Mouse (Mus musculus) limb, embryonic 11.5 days (tissue): ENCODE data around the gene Il1a. TPM values are rescaled to one million over a fixed set of nuclear protein-coding genes. Genes with fewer than 3 reads are reported as not detected.

Source experiments
- ATAC-seq: fragments of 200-750 bp; cut with Nextera tagmentation; 2 replicates; pipeline ENCODE4 v1.8.0; 2017; ENCODE audit warnings: low read depth; ENCODE audit not compliant: insufficient number of reproducible peaks, low FRiP score, low TSS enrichment
- DNase-seq: peaks from one replicate; pipeline ENCODE4 v3.0.0-alpha.2; 2015; ENCODE audit warnings: low spot score
- H3K27ac ChIP-seq: fragments of 300-500 bp; sonication (generic); replicated peaks from 2 replicates; pipeline ENCODE4 v1.5.1; 2014; ENCODE audit warnings: low read depth, mild to moderate bottlenecking, low read length
- H3K27me3 ChIP-seq: fragments of 300-500 bp; sonication (generic); 2 replicates; pipeline ENCODE4 v1.6.1; 2014; ENCODE audit warnings: mild to moderate bottlenecking, low read length, mixed read lengths; ENCODE audit not compliant: control insufficient read depth, insufficient read depth
- H3K36me3 ChIP-seq: fragments of 300-500 bp; sonication (generic); 2 replicates; pipeline ENCODE4 v1.6.1; 2014; ENCODE audit warnings: mild to moderate bottlenecking, low read length, moderate library complexity, mixed read lengths; ENCODE audit not compliant: control insufficient read depth, insufficient read depth
- H3K4me1 ChIP-seq: fragments of 300-500 bp; sonication (generic); 2 replicates; pipeline ENCODE4 v1.6.1; 2014; ENCODE audit warnings: low read length, mixed read lengths; ENCODE audit not compliant: control insufficient read depth, insufficient read depth
- H3K4me2 ChIP-seq: fragments of 300-500 bp; sonication (generic); 2 replicates; pipeline ENCODE4 v1.6.1; 2014; ENCODE audit warnings: low read depth, mild to moderate bottlenecking, moderate library complexity; ENCODE audit not compliant: severe bottlenecking
- H3K4me3 ChIP-seq: fragments of 300-500 bp; sonication (generic); 2 replicates; pipeline ENCODE4 v1.5.1; 2014; ENCODE audit warnings: low read depth, low read length
- H3K9ac ChIP-seq: fragments of 300-500 bp; sonication (generic); 2 replicates; pipeline ENCODE4 v1.6.1; 2014; ENCODE audit warnings: mild to moderate bottlenecking, low read length
- H3K9me3 ChIP-seq: fragments of 300-500 bp; sonication (generic); 2 replicates; pipeline ENCODE4 v1.6.1; 2016; ENCODE audit warnings: low read length; ENCODE audit not compliant: control insufficient read depth
- WGBS: fragments of 180-500 bp; shearing (Covaris S2); extraction: QIAGEN DNeasy Blood & Tissue Kit; methylation state at CpG from one replicate; pipeline ENCODE4 v1.1.7; 2014; 5-methylcytosine and 5-hydroxymethylcytosine counted together
- polyA plus RNA-seq: library from polyadenylated mRNA; unstranded; fragments of >200 nt; fragmentation: Nextera tagmentation; extraction: Ambion mirVana; gene quantifications from 2 replicates; pipeline ENCODE4 v1.2.1, GENCODE M21; 2014

The Il1a gene
- polyA plus RNA-seq, 1 experiment from 2014 or later, result not detected

GRCm38 (mm10) chr2:129260646-129261045, 49.1 kb downstream of the Il1a start:
- Histone ChIP-seq H3K27me3 (no peaks in the 10 kb centered on the region), H3K36me3 (no peaks in the 10 kb centered on the region), H3K27ac (no peak overlapping the region), H3K4me2 (no peak overlapping the region), H3K9ac (no peak overlapping the region), H3K4me1 (no peaks in the 10 kb centered on the region), H3K9me3 (no peaks in the 10 kb centered on the region), H3K4me3 (no peak overlapping the region)
- no peak for DNase-seq
- ATAC-seq, result no peak
- WGBS, result 64% methylated on average over 3 of the region's 3 CpGs

- H3K27me3 ChIP-seq, result no peaks in the 10 kb centered on the region
- no peak overlapping the region for H3K9ac ChIP-seq
- DNase-seq (peak; percentile 71), ATAC-seq (no peak)
- no peak overlapping the region for H3K4me2 ChIP-seq
- no peaks in the 10 kb centered on the region for H3K9me3 ChIP-seq
- H3K4me1 ChIP-seq, result no peaks in the 10 kb centered on the region
- H3K27ac ChIP-seq, result no peak overlapping the region
- no peak overlapping the region for H3K4me3 ChIP-seq
- 43% methylated on average over 7 of the region's 7 CpGs for WGBS
- no peaks in the 10 kb centered on the region for H3K36me3 ChIP-seq
Measured at GRCm38 (mm10) chr2:129258475-129259211, 51.1 kb downstream of the Il1a start.

DNA sequence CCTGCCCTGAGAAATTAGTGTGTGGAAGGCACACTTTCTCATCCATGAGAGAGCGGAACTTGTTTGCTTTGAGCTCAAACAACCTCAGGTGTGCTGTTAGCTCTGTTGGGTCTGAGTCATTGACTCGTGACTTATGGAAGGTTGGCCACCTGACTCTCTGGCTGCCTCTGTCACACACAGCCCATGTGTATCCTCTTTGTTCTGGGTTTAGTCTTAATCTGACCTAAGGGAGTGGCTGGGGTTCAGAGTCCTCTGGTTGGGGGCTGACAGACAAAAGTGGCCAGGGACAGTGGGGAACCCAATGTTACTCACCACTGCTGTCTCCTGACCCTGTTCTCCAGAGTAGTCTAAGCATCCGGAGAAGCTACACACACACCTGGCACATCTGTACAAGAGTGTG, 51.7 kb downstream of the Il1a start:
- Histone ChIP-seq H3K27me3 (no peaks in the 10 kb centered on the region), H3K4me2 (no peak overlapping the region), H3K9me3 (no peaks in the 10 kb centered on the region), H3K9ac (no peak overlapping the region), H3K36me3 (no peaks in the 10 kb centered on the region), H3K4me3 (no peak overlapping the region), H3K4me1 (no peaks in the 10 kb centered on the region), H3K27ac (no peak overlapping the region)
- no peak for DNase-seq
- no peak for ATAC-seq
- 92% methylated on average over 3 of the region's 3 CpGs for WGBS

DNA sequence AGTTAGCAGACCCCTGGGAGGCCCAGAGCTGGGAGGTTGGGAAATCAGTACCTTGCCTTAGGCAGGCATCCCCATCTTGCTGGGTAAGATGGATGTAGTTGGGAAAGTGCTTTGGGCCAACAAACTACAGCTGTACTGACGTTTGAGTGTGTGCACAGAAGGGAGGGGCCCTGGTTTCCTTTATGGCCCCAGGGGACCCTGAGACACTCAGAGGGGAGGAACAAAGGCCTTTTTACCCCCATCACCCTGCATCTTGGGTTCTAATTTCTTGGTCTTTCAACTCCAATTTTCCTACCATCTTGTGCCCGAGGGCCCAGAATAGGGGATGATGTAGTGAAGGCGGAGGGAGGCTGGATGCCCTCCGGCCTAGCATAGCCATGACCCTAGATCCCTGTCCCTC, 53.8 kb downstream of the Il1a start:
- no peak overlapping the region for H3K27ac ChIP-seq
- H3K4me3 ChIP-seq, result no peak overlapping the region
- DNase-seq, result no peak
- 65% methylated on average over 4 of the region's 4 CpGs for WGBS
- ATAC-seq, result no peak
- no peaks in the 10 kb centered on the region for H3K27me3 ChIP-seq
- H3K4me1 ChIP-seq, result no peaks in the 10 kb centered on the region
- H3K9me3 ChIP-seq, result no peaks in the 10 kb centered on the region
- H3K36me3 ChIP-seq, result no peaks in the 10 kb centered on the region
- H3K9ac ChIP-seq, result no peak overlapping the region
- no peak overlapping the region for H3K4me2 ChIP-seq

DNA sequence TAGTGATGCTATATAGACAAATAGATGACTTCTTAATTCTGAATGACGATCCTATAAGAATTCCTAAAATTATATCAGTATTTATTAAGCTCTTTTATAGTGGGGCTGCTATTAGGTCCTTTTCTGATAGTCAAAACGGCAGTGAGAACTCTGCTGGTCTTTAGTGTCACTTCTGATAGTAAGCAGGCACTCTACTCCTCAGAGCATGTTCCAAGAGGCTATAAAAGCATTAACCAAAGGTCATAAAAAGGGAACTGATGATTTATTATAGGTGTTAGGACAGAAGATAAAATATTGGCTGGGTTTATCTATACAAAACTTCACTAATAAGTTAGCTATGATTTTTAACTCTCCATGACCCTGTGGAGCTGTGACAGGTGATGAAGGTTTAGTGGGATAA, 55.7 kb downstream of the Il1a start:
- no peak for DNase-seq
- WGBS, result 42% methylated on average over 2 of the region's 2 CpGs
- Histone ChIP-seq H3K36me3 (no peaks in the 10 kb centered on the region), H3K9ac (no peak overlapping the region), H3K27ac (no peak overlapping the region), H3K27me3 (no peaks in the 10 kb centered on the region), H3K4me1 (no peaks in the 10 kb centered on the region), H3K4me3 (no peak overlapping the region), H3K4me2 (no peak overlapping the region), H3K9me3 (no peaks in the 10 kb centered on the region)
- no peak for ATAC-seq

GRCm38 (mm10) chr2:129253631-129253970, 56.2 kb downstream of the Il1a start:
- no peaks in the 10 kb centered on the region for H3K36me3 ChIP-seq
- H3K27ac ChIP-seq, result no peak overlapping the region
- ATAC-seq (no peak), DNase-seq (no peak)
- no peaks in the 10 kb centered on the region for H3K4me1 ChIP-seq
- no peak overlapping the region for H3K9ac ChIP-seq
- no peak overlapping the region for H3K4me2 ChIP-seq
- H3K9me3 ChIP-seq, result no peaks in the 10 kb centered on the region
- no peaks in the 10 kb centered on the region for H3K27me3 ChIP-seq
- 41% methylated on average over 2 of the region's 2 CpGs for WGBS
- no peak overlapping the region for H3K4me3 ChIP-seq

DNA sequence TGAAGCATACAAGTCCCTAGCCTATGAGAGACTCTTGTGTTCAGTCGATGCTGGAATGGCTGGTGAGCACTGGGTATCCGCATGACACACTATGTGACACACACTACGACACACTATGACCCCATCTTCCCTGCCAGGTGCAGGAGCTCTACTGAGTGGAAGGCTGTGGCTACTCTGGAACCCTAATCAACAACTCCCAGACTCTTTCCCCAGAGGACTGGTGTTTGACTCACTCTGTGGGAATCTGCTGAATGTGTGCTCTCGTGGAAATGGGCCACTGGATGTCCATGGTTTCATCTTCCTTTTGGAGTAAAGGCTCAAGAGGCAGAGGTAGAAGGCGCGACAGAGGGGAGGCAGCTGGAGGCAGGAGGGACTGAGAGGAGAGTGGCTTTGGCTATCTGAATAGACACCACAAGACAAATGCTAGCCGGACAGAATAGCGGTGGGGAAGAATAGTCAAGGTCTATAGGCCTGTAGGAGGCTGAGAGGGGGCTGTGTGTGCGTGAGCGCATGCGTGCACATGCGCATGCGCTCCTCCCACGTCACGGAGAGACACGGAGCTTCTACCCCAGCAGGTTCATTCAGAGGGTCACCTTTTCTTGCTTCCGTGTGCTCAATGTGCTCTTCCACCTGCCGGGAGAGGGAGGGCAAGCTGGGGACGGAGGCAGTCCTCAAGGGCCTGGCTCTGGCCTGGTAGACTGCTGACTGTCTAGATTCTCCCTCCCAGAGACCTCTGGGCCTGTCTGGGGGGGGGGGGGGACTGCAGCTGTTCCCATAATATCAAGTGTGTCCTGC, 56.7 kb downstream of the Il1a start:
- Histone ChIP-seq H3K9ac (no peak overlapping the region), H3K4me1 (no peaks in the 10 kb centered on the region), H3K4me2 (no peak overlapping the region), H3K27ac (no peak overlapping the region), H3K9me3 (no peaks in the 10 kb centered on the region), H3K36me3 (no peaks in the 10 kb centered on the region), H3K4me3 (no peak overlapping the region), H3K27me3 (no peaks in the 10 kb centered on the region)
- ATAC-seq, result no peak
- DNase-seq, result no peak
- 90% methylated on average over 19 of the region's 19 CpGs for WGBS
